Mouse (Mus musculus) myocyte (in vitro differentiated cells): ENCODE measurements around the gene Hbs1l. TPM values are rescaled to one million over a fixed set of nuclear protein-coding genes. Genes with fewer than 3 reads are reported as not detected.

ENCODE experiments used
- H3K27me3 ChIP-seq: one replicate; pipeline ENCODE4 v1.6.1; 2011; ENCODE audit not compliant: control insufficient read depth, insufficient read depth, insufficient read length
- H3K36me3 ChIP-seq: one replicate; pipeline ENCODE4 v1.6.1; 2011; ENCODE audit not compliant: control insufficient read depth, insufficient read depth
- H3K4me2 ChIP-seq: one replicate; pipeline ENCODE4 v1.6.1; 2011; ENCODE audit warnings: low read depth, control low read depth
- H3K4me3 ChIP-seq: one replicate; pipeline ENCODE4 v1.5.1; 2011; ENCODE audit warnings: mild to moderate bottlenecking, control low read depth, moderate library complexity
- H3K79me2 ChIP-seq: one replicate; pipeline ENCODE4 v1.6.1; 2011; ENCODE audit not compliant: control insufficient read depth, insufficient read depth
- H3ac ChIP-seq: one replicate; pipeline ENCODE4 v1.6.1; 2011; ENCODE audit not compliant: control insufficient read depth, insufficient read length
- CEBPB ChIP-seq: IDR thresholded peaks from 2 replicates; pipeline ENCODE4 v1.6.1; 2011; ENCODE audit warnings: mild to moderate bottlenecking, moderate library complexity; ENCODE audit not compliant: poor library complexity, insufficient read depth, severe bottlenecking
- E2F4 ChIP-seq: IDR thresholded peaks from one replicate; pipeline ENCODE4 v1.6.1; 2011; ENCODE audit warnings: mild to moderate bottlenecking, control low read depth, moderate library complexity; ENCODE audit not compliant: insufficient read depth
- MAX ChIP-seq: IDR thresholded peaks from one replicate; pipeline ENCODE4 v1.6.1; 2011; ENCODE audit warnings: low read depth, mild to moderate bottlenecking, control low read depth
- MYOD1 ChIP-seq, 3 experiments: IDR thresholded peaks; one replicate each; pipeline ENCODE4 v1.6.1; 2011; ENCODE audit warnings: control low read depth in 2 of 3, low read depth in 2 of 3, mild to moderate bottlenecking in 2 of 3, moderate library complexity in 1 of 3; ENCODE audit not compliant: insufficient read length in 2 of 3, control insufficient read depth in 1 of 3
- MYOG ChIP-seq, 3 experiments: IDR thresholded peaks; one replicate each; pipeline ENCODE4 v1.6.1; 2011; ENCODE audit warnings: control low read depth in 2 of 3, low read depth in 2 of 3, mild to moderate bottlenecking in 2 of 3; ENCODE audit not compliant: insufficient read length in 2 of 3, control insufficient read depth in 1 of 3, insufficient read depth in 1 of 3
- POLR2A ChIP-seq: IDR thresholded peaks from one replicate; pipeline ENCODE4 v1.6.1; 2011; ENCODE audit warnings: low read depth, mild to moderate bottlenecking, control low read depth, moderate library complexity; ENCODE audit not compliant: insufficient read length
- POLR2AphosphoS2 ChIP-seq: IDR thresholded peaks from one replicate; pipeline ENCODE4 v1.6.1; 2011; ENCODE audit warnings: low read depth, control low read depth; ENCODE audit not compliant: insufficient read length
- REST ChIP-seq: IDR thresholded peaks from one replicate; pipeline ENCODE4 v1.6.1; 2011; ENCODE audit warnings: mild to moderate bottlenecking, control low read depth, moderate library complexity; ENCODE audit not compliant: insufficient read depth, insufficient read length
- SRF ChIP-seq: IDR thresholded peaks from one replicate; pipeline ENCODE4 v1.6.1; 2011; ENCODE audit warnings: low read depth; ENCODE audit not compliant: control insufficient read depth, insufficient read length
- TCF12 ChIP-seq: IDR thresholded peaks from one replicate; pipeline ENCODE4 v1.6.1; 2011; ENCODE audit warnings: mild to moderate bottlenecking, control low read depth; ENCODE audit not compliant: poor library complexity, insufficient read depth, severe bottlenecking
- TCF3 ChIP-seq: IDR thresholded peaks from one replicate; pipeline ENCODE4 v1.6.1; 2011; ENCODE audit warnings: low read depth, control low read depth; ENCODE audit not compliant: insufficient read length
- USF1 ChIP-seq: IDR thresholded peaks from one replicate; pipeline ENCODE4 v1.6.1; 2011; ENCODE audit warnings: low read depth, mild to moderate bottlenecking, control low read depth, moderate library complexity
- polyA plus RNA-seq: library from polyadenylated mRNA; unstranded; fragments of >200 nt; fragmentation: generic; extraction: Trizol; gene quantifications from one replicate; pipeline ENCODE4 v1.2.1, GENCODE M21; 2012; ENCODE audit warnings: missing spikeins

Gene Hbs1l
- polyA plus RNA-seq, 1 experiment: 50.0 TPM

DNA sequence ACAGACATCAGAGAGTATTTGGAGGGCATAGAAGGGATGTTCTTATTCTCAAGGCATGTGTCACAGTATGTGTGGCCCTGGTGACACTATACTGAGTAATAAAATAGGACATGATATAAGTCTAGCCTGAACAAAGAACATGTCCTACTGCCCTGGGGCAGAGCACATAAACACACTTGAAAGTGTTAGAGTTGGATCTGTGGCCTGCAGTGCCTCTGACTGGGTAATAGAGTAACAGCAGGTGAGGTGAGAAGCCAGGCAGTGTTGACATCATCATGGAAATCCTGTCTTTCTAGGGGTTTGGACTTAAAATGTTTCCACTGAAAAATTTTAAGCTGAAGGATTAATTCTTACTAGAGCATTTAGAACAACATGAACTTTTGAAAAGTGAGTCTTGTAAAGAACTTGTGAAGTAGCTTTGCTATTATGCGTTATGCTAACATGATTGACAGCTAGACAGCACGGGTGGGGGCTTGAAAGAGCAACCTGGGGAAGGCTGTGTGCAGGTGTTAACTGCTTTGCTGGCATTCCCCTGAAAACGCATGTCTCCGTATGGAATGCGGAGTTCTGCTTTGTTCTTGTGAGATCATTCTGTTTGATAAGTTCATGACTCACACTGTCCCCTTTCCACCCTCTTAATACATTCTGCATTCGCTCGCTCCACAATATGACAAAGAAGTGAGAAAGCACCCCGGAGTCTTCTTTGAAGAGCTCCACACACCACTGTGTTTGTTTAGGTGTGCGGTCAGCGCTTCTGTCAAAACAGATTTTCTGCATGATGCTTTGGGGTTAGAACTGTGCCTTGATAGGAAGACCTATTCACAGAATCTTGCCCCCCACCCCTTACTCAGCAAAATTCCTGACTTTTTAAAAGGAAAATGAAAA is 8.3 kb upstream of the Hbs1l start:
- Histone ChIP-seq H3ac (no peak overlapping the region), H3K27me3 (no peaks in the 10 kb centered on the region), H3K4me2 (no peak overlapping the region), H3K4me3 (no peak overlapping the region), H3K36me3 (no peaks in the 10 kb centered on the region), H3K79me2 (no peaks in the 10 kb centered on the region)
- TF ChIP-seq TCF3 (no peak), MYOG (IDR thresholded peaks at IDR 0.05; ENCODE audit: control insufficient read depth in 1 of 3, insufficient read depth in 1 of 3, insufficient read length in 2 of 3, low read depth in 2 of 3) (no peak), TCF12 (no peak), SRF (no peak), USF1 (no peak), MAX (no peak), POLR2AphosphoS2 (no peak), MYOD1 (IDR thresholded peaks at IDR 0.05; ENCODE audit: control insufficient read depth in 1 of 3, insufficient read length in 2 of 3, low read depth in 2 of 3) (no peak), REST (no peak), POLR2A (no peak), E2F4 (no peak), CEBPB (no peak)

DNA sequence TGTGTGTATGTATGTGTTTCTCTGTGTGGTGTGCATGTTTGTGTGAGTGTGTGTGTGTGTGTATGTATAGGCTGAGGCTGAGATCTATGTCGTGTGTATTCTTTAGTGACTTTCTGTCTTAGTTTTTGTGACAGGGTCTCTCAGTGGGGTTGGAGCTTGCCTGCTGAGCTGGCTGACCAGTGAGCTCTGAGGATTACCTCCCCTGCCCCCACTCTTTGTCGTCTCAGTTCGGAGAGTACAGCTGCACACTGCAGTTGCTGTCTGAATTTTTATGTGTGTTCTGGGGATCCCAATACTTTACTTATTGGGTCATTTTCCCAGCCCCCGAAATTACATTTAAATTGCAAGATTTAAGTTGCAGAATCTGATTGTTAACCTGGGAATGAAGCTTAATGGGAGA is 4.6 kb upstream of the Hbs1l start:
- TF ChIP-seq REST (no peak), POLR2AphosphoS2 (no peak), TCF3 (no peak), MAX (no peak), USF1 (no peak)
- H3K79me2 ChIP-seq: peaks cover 3% of the 10 kb centered on the region
- no peak overlapping the region for H3K4me2 ChIP-seq
- no peaks in the 10 kb centered on the region for H3K36me3 ChIP-seq
- no peaks in the 10 kb centered on the region for H3K27me3 ChIP-seq
- no peak overlapping the region for H3K4me3 ChIP-seq
- H3ac ChIP-seq: no peak overlapping the region

DNA sequence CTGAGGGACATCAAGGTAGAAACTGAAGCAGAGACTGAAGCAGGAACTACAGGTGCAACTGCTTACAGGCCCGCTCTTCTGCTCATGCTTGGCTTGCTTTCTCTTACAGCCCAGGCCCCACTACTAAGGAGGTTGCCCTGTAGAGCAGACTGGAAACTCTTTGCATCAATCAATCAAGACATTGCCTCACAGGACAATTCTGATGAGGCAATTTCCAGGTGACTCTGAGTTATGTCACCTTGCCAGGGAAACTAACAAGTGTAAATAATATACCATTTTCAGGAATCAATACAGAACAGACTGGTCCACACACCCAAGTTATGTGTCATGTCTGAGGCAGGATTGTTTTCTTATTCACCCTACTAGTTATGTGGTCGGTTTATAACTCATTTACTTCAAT is 1.6 kb upstream of the Hbs1l start:
- Histone ChIP-seq H3K4me2 (no peak overlapping the region), H3K36me3 (peaks cover 6% of the 10 kb centered on the region), H3ac (no peak overlapping the region), H3K27me3 (no peaks in the 10 kb centered on the region), H3K4me3 (no peak overlapping the region), H3K79me2 (peaks cover 30% of the 10 kb centered on the region)
- TF ChIP-seq CEBPB (no peak), POLR2AphosphoS2 (no peak), SRF (no peak), USF1 (no peak), POLR2A (no peak), MYOG (IDR thresholded peaks at IDR 0.05; ENCODE audit: control insufficient read depth in 1 of 3, insufficient read depth in 1 of 3, insufficient read length in 2 of 3, low read depth in 2 of 3) (no peak), TCF12 (no peak), E2F4 (no peak), MAX (no peak), REST (no peak), TCF3 (no peak), MYOD1 (IDR thresholded peaks at IDR 0.05; ENCODE audit: control insufficient read depth in 1 of 3, insufficient read length in 2 of 3, low read depth in 2 of 3) (no peak)

DNA sequence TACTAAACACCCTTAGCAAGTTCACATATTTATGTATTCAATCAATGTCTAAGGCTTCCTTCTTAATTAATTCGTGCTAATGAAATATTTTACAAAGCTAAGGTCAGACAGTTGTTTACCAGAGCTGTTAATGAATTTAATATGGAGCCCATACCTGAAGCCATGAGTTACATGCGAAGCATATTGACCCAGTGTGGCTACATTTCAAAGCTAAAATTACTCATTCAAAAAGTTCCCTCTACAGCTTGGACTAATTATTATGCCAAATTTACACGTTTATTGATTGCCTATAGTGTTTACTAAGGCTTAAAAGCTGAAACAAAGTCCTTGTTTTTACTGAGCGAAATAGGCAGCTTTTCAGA is 401 bp upstream of the Hbs1l start:
- no peak for TF ChIP-seq POLR2AphosphoS2
- TF ChIP-seq TCF12: no peak
- no peak for TF ChIP-seq USF1
- TF ChIP-seq POLR2A: no peak
- TF ChIP-seq MYOG (IDR thresholded peaks at IDR 0.05; ENCODE audit: control insufficient read depth in 1 of 3, insufficient read depth in 1 of 3, insufficient read length in 2 of 3, low read depth in 2 of 3): no peak
- no peak for TF ChIP-seq SRF
- no peak for TF ChIP-seq E2F4
- TF ChIP-seq CEBPB: no peak
- TF ChIP-seq MYOD1 (IDR thresholded peaks at IDR 0.05; ENCODE audit: control insufficient read depth in 1 of 3, insufficient read length in 2 of 3, low read depth in 2 of 3): no peak
- TF ChIP-seq TCF3: no peak
- TF ChIP-seq REST: no peak
- TF ChIP-seq MAX: no peak
- peaks cover 30% of the 10 kb centered on the region for H3K79me2 ChIP-seq
- peak overlapping the region; percentile 30 for H3ac ChIP-seq
- H3K4me2 ChIP-seq: peak overlapping the region; percentile 70
- H3K4me3 ChIP-seq: peak overlapping the region; percentile 79
- H3K36me3 ChIP-seq: peaks cover 10% of the 10 kb centered on the region
- H3K27me3 ChIP-seq: no peaks in the 10 kb centered on the region
